Mouse (Mus musculus) skeletal muscle tissue, adult 2 months (tissue): ENCODE measurements around the gene Ece1.

Experiments
- DNase-seq: peaks from one replicate; pipeline ENCODE4 v3.0.0-alpha.2; 2012; ENCODE audit warnings: low read depth, low spot score

The Ece1 gene

DNA sequence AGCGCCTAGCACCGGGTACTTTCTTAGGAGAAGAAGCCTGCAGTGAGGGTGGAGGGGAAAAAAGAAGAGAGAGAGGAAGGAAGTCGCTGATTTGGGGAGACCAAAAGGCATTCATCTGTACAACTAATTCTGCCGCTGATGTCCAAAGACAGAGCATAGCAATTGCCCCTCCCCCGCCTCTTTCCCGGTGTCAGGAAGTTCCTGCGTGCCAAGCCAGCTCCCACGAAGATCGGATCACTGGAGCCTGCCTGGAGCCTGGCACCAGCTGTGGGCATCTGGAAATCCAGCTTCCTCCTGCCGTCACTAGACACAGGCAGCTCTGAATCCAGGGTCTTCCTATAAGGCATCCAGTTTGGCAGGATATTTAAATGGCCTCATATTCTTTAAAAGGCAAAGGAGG is 122.2 kb downstream of the Ece1 start:
- DNase-seq = no peak

DNA sequence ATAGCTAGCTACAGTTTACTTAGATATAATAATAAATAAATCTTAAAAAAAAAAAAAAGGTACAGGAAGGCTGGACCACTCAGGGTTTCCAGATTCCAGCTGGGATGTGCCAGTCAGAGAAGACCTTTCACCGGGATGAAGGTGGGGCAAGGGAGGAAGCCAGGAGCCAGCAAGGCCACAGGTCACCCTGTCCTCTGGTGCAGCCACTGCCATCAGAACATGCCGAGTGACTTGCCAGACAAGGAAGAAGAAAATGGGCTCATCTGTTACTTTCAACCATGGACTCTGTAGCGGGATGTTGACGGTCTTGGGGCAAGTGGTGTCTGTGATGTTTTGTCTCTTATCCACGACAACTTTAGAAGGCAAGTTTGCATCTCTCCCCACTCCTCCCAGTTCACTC is 122.7 kb downstream of the Ece1 start:
- DNase-seq = no peak

GRCm38 (mm10) chr4:137989426-137989825 is 127.4 kb downstream of the Ece1 start:
- DNase-seq = no peak

DNA sequence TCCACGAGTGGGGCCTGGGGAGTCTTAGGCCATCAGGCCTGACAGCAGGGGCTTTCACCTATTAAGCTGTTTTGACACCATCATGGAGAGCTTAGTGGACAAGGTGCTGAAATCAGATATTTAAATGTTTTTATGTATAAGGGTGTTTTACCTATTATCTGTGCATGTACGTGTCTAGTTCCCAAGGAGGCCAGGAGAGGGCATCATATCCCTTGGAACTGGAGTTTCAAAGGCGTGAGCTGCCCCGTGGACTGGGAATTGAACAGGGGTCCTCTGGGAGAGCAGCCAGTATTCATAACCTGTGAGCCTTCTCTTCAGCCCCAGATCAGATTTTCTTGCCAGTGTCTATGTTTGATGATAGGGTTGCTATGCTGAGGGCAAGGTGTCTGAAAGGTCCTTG is 128.4 kb downstream of the Ece1 start:
- no peak for DNase-seq

- no peak for DNase-seq
These were observed 129.2 kb downstream of the Ece1 start for GRCm38 (mm10) chr4:137991240-137991639.

DNA sequence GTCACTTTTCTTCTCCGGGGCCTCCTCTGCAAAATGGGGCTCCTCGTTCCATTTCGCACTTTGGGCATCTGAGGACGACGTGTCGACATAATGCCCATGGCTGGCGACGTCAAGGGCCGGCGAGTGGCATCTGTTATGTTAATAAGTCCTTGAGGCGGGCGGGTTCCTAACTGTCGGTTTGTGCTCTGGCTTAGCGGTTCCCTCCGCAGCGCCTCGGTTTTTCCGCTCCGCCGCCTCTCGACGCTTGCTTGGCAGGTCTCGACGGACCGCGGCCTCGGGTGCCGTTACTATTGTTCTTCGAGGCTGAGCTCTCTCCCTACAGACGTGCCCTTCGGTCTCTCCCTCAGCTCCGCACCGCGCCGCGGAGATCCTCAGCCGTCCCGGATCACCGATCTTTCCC is 130.9 kb downstream of the Ece1 start, which contains the start of gene Eif4g3:
Eif4g3 (plus strand) TSS at position 133 of the 400 bp plus-strand sequence.
- no peak for DNase-seq

- DNase-seq = peak; percentile 96
These were observed 131.3 kb downstream of the Ece1 start for GRCm38 (mm10) chr4:137993291-137993758.

DNA sequence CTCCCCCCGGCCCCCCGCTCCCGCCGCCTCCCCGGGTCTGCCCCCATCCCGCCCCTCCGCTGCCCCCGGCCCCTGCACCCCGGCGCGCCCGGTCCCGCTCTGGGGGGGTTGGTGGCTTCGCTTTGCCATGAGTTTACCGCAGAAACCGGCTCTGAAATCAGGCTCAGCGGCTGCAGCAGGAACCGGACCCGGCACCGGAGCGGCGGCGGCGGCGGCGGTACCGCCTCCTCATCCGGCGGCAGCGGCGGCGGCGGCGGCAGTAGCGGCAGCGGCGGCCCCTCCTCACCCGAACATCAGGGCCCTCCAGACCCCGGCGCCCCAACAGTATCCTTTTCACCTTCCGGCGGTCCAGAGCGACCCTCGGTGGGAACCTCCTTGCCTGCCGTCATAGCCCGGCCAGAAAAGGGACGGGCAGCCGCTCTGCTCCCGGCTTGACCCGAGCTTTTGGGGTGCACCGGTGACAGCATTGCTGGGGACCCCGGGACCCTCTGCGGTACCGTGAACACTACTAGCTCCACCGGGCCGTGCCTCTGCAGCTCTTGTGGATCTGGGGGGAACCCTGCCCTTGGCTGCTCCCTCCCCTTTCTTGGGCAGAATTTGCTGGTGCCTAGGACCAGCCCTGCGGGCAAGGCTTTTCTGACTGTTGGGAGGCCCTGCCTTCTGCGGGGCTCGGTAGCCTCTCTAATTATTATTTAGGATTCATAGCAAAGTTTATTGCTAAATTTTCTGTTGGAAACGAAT is 132.0 kb downstream of the Ece1 start:
- no peak for DNase-seq

GRCm38 (mm10) chr4:137994562-137995336 is 132.7 kb downstream of the Ece1 start:
- DNase-seq = no peak

- peak; percentile 66 for DNase-seq
These were observed 133.4 kb downstream of the Ece1 start for GRCm38 (mm10) chr4:137995399-137995798.

GRCm38 (mm10) chr4:137998232-137998631 is 136.2 kb downstream of the Ece1 start:
- DNase-seq = no peak

- peak; percentile 96 for DNase-seq
These were observed 138.6 kb downstream of the Ece1 start for GRCm38 (mm10) chr4:138000682-138001081.

DNA sequence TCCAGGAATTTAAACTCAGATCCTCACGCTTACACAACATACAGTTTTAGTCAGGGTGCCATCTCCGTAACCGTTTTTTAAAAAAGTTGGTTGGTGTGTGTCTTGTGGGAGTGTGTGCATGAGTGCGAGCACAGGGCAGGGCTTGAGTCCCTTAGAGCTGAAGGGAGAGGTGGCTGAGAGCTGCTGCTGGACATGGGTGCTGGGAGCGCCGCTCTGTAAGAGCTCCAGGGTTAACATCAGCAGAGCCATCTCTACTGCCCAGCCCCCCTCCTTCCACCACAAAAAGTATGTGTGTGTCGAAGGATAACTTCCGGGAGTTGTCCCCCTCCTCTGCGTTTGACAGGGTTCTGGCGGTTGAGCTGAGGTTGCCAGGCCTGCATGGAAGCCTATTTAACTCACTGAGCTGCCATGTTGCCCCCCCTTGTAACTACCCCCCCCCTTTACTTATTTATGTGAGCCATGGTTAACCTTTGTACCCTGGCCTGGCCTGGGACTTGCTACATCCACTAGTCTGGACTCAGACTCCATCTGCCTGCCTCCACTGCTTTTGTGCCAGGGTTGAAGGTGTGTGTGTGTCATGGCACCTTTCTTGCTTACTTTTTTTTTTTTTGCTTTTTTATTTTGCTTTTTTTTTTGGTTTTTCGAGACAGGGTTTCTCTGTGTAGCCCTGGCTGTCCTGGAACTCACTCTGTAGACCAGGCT is 142.0 kb downstream of the Ece1 start:
- no peak for DNase-seq

- DNase-seq = no peak
These were observed 143.7 kb downstream of the Ece1 start for GRCm38 (mm10) chr4:138005781-138006180.

GRCm38 (mm10) chr4:138006951-138007613 is 145.0 kb downstream of the Ece1 start:
- DNase-seq = no peak

- DNase-seq = no peak
These were observed 146.6 kb downstream of the Ece1 start for GRCm38 (mm10) chr4:138008646-138009045.

GRCm38 (mm10) chr4:138009786-138010502 is 147.9 kb downstream of the Ece1 start:
- no peak for DNase-seq

GRCm38 (mm10) chr4:138013723-138014479 is 151.9 kb downstream of the Ece1 start:
- no peak for DNase-seq
